Mouse (Mus musculus): ENCODE data around the gene Olfr1465.

The Olfr1465 gene

GRCm38 (mm10) chr19:13315441-13315840 is at the start of gene Olfr1465:
Olfr1465 (minus strand) TSS chr19:13315541.
- DNase-seq (ENCODE audit: low spot score), result no peak

- no peak for DNase-seq (ENCODE audit: low spot score)
Observed at GRCm38 (mm10) chr19:13361936-13362335, 46.6 kb upstream of the Olfr1465 start, which contains the start of gene Olfr1467. Olfr1467 (plus strand) TSS chr19:13362236.

- DNase-seq (ENCODE audit: low spot score), result no peak
Observed at GRCm38 (mm10) chr19:13338562-13338961, 23.2 kb upstream of the Olfr1465 start, which contains the start of gene Olfr1466. Olfr1466 (plus strand) TSS chr19:13338862.

Data from ovary, adult 18-20 months (tissue).